Mouse (Mus musculus) liver, adult 2 months (tissue): ENCODE data around the gene Ankrd2. TPM values are rescaled to one million over a fixed set of nuclear protein-coding genes. Genes with fewer than 3 reads are reported as not detected.

Experiments used
- DNase-seq: peaks from one replicate; pipeline ENCODE4 v3.0.0-alpha.2; 2011; ENCODE audit warnings: low read depth, low spot score; ENCODE audit errors: extremely low read depth
- H3K27ac ChIP-seq: fragments of 200-500 bp; replicated peaks from 2 replicates; pipeline ENCODE4 v1.5.1; 2012; ENCODE audit warnings: low read depth, mild to moderate bottlenecking, control low read depth, inconsistent platforms, low read length; ENCODE audit not compliant: insufficient read depth
- H3K27me3 ChIP-seq: fragments of 200-500 bp; 2 replicates; pipeline ENCODE4 v1.6.1; 2012; ENCODE audit warnings: mild to moderate bottlenecking, moderate library complexity, low read length, inconsistent platforms; ENCODE audit not compliant: control insufficient read depth, insufficient read depth
- H3K36me3 ChIP-seq: fragments of 200-500 bp; 2 replicates; pipeline ENCODE4 v1.6.1; 2012; ENCODE audit warnings: low read length, inconsistent platforms; ENCODE audit not compliant: control insufficient read depth, insufficient read depth
- H3K4me1 ChIP-seq: fragments of 200-500 bp; 2 replicates; pipeline ENCODE4 v1.6.1; 2011; ENCODE audit warnings: low read length; ENCODE audit not compliant: control insufficient read depth, insufficient read depth
- H3K4me3 ChIP-seq: fragments of 200-500 bp; 2 replicates; pipeline ENCODE4 v1.5.1; 2011; ENCODE audit warnings: low read depth, mild to moderate bottlenecking, control low read depth, low read length, moderate library complexity; ENCODE audit not compliant: insufficient read depth
- H3K79me2 ChIP-seq: fragments of 200-500 bp; 2 replicates; pipeline ENCODE4 v1.6.1; 2012; ENCODE audit warnings: inconsistent platforms, mild to moderate bottlenecking, low read length, moderate library complexity; ENCODE audit not compliant: control insufficient read depth, insufficient read depth
- H3K9ac ChIP-seq: fragments of 200-500 bp; 2 replicates; pipeline ENCODE4 v1.6.1; 2012; ENCODE audit warnings: low read depth, mild to moderate bottlenecking, control low read depth, inconsistent platforms, low read length
- CTCF ChIP-seq: fragments of 200-500 bp; IDR thresholded peaks from 2 replicates; pipeline ENCODE4 v1.5.1; 2011; ENCODE audit warnings: low read depth, low read length, control low read depth
- POLR2A ChIP-seq: fragments of 200-500 bp; IDR thresholded peaks from 2 replicates; pipeline ENCODE4 v1.6.1; 2011; ENCODE audit warnings: low read length, control low read depth; ENCODE audit not compliant: insufficient read depth; ENCODE audit errors: extremely low read depth
- WGBS: fragments of 180-500 bp; shearing (Covaris S2); methylation state at CpG from one replicate; pipeline ENCODE4 v1.1.7; 2018; 5-methylcytosine and 5-hydroxymethylcytosine counted together
- polyA plus RNA-seq: library from polyadenylated mRNA; depleted of rRNA; stranded (reverse); fragments of >200 nt; gene quantifications from 2 replicates; pipeline ENCODE4 v1.2.3, GENCODE M21; 2012
- total RNA-seq: library from RNA; depleted of rRNA; stranded (reverse); fragments of >200 nt; gene quantifications from 2 replicates; pipeline ENCODE4 v1.2.3, GENCODE M21; 2014

Gene Ankrd2
- total and polyA plus RNA-seq, 2 experiments, result 0.37 to 1.2 TPM

- WGBS, result 85% methylated on average over 3 of the region's 3 CpGs
- Histone ChIP-seq H3K9ac (no peak overlapping the region), H3K27ac (no peak overlapping the region), H3K27me3 (no peaks in the 10 kb centered on the region), H3K79me2 (peaks cover 40% of the 10 kb centered on the region), H3K4me3 (no peak overlapping the region), H3K36me3 (no peaks in the 10 kb centered on the region), H3K4me1 (peaks cover 4% of the 10 kb centered on the region; the same call in 1 of the 2 replicates)
- no peak for DNase-seq
- TF ChIP-seq POLR2A (no peak), CTCF (no peak)
Measured at GRCm38 (mm10) chr19:42008586-42008985, 27.2 kb upstream of the Ankrd2 start.

GRCm38 (mm10) chr19:42009067-42009466 lies 26.7 kb upstream of the Ankrd2 start:
- TF ChIP-seq CTCF (no peak), POLR2A (no peak)
- Histone ChIP-seq H3K4me3 (no peak overlapping the region), H3K27me3 (no peaks in the 10 kb centered on the region), H3K4me1 (peaks cover 4% of the 10 kb centered on the region; the same call in 1 of the 2 replicates), H3K36me3 (no peaks in the 10 kb centered on the region), H3K27ac (no peak overlapping the region), H3K9ac (no peak overlapping the region), H3K79me2 (peaks cover 42% of the 10 kb centered on the region)
- DNase-seq, result no peak
- WGBS, result 79% methylated on average over 7 of the region's 7 CpGs

- Histone ChIP-seq H3K79me2 (peaks cover 41% of the 10 kb centered on the region), H3K4me3 (no peak overlapping the region), H3K36me3 (no peaks in the 10 kb centered on the region), H3K27ac (no peak overlapping the region), H3K9ac (no peak overlapping the region), H3K27me3 (no peaks in the 10 kb centered on the region), H3K4me1 (peaks cover 4% of the 10 kb centered on the region; the same call in 1 of the 2 replicates)
- no peak for DNase-seq
- TF ChIP-seq POLR2A (no peak), CTCF (no peak)
- WGBS, result 89% methylated on average over 4 of the region's 4 CpGs
Measured at GRCm38 (mm10) chr19:42010436-42010835, 25.4 kb upstream of the Ankrd2 start.

GRCm38 (mm10) chr19:42011123-42011522 lies 24.7 kb upstream of the Ankrd2 start:
- TF ChIP-seq CTCF, result no peak
- no peak for TF ChIP-seq POLR2A
- Histone ChIP-seq H3K9ac (no peak overlapping the region), H3K79me2 (peaks cover 36% of the 10 kb centered on the region), H3K36me3 (no peaks in the 10 kb centered on the region), H3K27ac (no peak overlapping the region), H3K4me1 (no peaks in the 10 kb centered on the region), H3K4me3 (no peak overlapping the region), H3K27me3 (no peaks in the 10 kb centered on the region)
- WGBS, result 95% methylated on average over 7 of the region's 7 CpGs
- DNase-seq, result no peak

- H3K27ac ChIP-seq, result no peak overlapping the region
- H3K9ac ChIP-seq, result no peak overlapping the region
- H3K79me2 ChIP-seq, result peaks cover 24% of the 10 kb centered on the region
- TF ChIP-seq CTCF, result no peak
- TF ChIP-seq POLR2A, result no peak
- no peaks in the 10 kb centered on the region for H3K36me3 ChIP-seq
- no peak overlapping the region for H3K4me3 ChIP-seq
- H3K27me3 ChIP-seq, result no peaks in the 10 kb centered on the region
- H3K4me1 ChIP-seq, result peaks cover 10% of the 10 kb centered on the region
- WGBS, result 97% methylated on average over 3 of the region's 3 CpGs
- DNase-seq, result no peak
Measured at GRCm38 (mm10) chr19:42014231-42014825, 21.5 kb upstream of the Ankrd2 start.

GRCm38 (mm10) chr19:42015001-42015400 lies 20.8 kb upstream of the Ankrd2 start:
- H3K9ac ChIP-seq, result no peak overlapping the region
- no peak for TF ChIP-seq POLR2A
- TF ChIP-seq CTCF, result no peak
- DNase-seq, result no peak
- H3K27ac ChIP-seq, result no peak overlapping the region
- no peak overlapping the region for H3K4me3 ChIP-seq
- no peaks in the 10 kb centered on the region for H3K27me3 ChIP-seq
- 93% methylated on average over 6 of the region's 6 CpGs for WGBS
- H3K4me1 ChIP-seq, result peaks cover 10% of the 10 kb centered on the region
- peaks cover 19% of the 10 kb centered on the region for H3K79me2 ChIP-seq
- no peaks in the 10 kb centered on the region for H3K36me3 ChIP-seq
